Mouse (Mus musculus): Measurements from ENCODE around the gene Nhlh2.

DNA sequence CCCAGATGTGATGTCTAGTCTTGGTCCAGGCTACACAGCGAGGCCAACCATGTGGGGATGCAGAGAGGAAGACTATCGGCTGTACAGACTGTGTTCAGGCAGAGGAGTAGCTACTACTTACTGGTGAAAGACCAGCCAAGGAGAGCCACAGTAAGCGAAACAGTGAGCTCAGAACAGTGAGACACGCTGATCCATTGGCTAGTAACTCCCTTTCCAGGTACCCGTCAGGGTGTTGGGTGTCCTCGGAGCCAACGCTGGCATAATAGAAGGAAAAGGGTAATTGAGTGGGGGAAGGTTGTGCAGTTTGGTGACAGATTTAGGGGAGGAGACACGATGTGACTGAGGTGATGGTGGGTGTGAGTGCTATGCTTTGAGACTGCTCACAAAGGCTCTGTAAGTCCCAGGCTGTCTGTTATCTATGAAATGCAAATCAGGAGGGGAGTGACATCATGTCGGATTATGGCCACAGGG lies 15.1 kb downstream of the Nhlh2 start:
- TF ChIP-seq EP300 (IDR thresholded peaks at IDR 0.05; ENCODE audit: low read depth) (no peak), CTCF (IDR thresholded peaks at IDR 0.05; ENCODE audit: low read depth) (no peak)

All from liver, postnatal 0 days (tissue).